Mouse (Mus musculus): ENCODE measurements around the gene Tnfrsf17.

Gene Tnfrsf17

DNA sequence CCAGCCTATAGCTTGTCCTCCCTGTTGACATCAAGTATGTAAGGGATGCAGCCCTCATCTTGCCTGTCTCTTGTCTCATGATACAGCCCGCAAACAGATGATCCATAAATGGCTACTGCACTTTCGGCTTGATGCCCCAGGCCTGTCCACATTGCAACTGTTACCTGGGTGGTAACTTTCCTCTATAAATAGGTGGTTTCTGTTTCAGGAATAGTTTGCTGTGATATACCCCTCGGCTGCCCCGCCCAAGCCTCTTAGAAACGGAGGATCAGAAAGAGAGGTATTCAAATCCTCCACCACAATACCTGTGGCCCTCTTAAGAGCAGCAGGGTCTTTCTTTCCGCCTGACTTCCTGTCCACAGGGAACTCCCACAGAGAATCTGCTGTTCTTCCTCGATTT, at the start of gene Tnfrsf17:
Gene Tnfrsf17, plus strand, starts transcription at position 301 of the 400 bp plus-strand sequence.
- TF ChIP-seq GATA4 (IDR thresholded peaks at IDR 0.05; ENCODE audit: insufficient replicate concordance, low read length): no peak

DNA sequence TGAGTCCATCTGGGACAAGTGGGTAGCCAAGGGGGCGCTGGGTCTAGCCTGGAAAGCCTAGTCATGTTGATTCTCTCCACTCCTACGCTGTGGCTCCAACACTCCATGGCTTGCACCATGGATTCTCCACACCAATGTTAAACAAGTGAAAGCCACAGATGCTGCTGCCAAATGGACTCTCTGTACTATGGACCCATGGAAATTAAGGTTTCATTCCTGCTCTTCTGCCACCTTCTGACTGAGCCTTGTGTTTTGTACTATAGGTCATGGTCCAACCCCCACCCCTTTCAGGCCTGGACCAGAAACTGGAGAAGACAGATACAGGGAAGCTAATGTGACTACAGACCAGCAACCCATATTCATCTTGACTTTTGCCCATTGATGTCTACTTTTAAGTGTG, 47.1 kb upstream of the Tnfrsf17 start:
- no peak for TF ChIP-seq GATA4 (IDR thresholded peaks at IDR 0.05; ENCODE audit: insufficient replicate concordance, low read length)

DNA sequence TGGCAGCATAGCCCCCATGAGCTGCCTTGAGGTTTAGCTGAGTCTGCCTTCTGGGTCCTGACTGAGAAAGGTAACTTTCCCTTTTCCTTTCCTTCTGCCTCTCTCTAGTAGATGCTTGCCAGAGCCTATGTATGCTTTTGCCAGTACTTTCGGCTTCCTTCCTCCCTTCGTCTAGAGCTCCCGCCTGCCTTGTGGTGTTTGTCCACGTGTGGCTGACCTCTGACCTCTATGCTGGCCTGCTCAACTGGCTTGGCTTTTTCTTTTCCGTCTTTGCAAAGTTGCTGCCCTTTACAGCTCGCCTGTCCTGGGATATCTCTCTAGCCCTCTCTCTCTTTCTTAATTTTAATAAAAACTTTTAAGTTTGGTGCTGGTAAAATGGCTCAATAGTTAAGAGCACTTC, 43.8 kb upstream of the Tnfrsf17 start:
- TF ChIP-seq GATA4 (IDR thresholded peaks at IDR 0.05; ENCODE audit: insufficient replicate concordance, low read length): no peak

DNA sequence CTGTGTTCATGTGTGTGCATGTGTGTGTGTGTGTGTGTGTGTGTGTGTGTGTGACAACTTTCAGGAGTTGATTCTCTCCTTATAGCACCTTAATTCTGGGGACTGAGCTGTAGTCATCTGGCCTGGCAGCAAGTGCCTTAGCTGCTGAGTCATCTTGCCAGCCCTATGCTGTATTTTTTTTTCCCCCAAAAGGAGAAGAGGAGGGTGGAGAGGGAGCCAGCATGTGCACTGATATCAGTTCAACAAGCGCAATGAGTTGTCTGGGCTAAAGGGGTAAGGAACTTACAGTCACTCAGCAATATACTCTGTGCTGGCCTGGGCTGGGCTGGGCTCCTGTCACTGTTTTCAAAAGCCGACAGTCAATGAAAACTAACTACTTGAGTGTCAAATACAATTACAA, 43.0 kb upstream of the Tnfrsf17 start:
- TF ChIP-seq GATA4 (IDR thresholded peaks at IDR 0.05; ENCODE audit: insufficient replicate concordance, low read length): no peak

DNA sequence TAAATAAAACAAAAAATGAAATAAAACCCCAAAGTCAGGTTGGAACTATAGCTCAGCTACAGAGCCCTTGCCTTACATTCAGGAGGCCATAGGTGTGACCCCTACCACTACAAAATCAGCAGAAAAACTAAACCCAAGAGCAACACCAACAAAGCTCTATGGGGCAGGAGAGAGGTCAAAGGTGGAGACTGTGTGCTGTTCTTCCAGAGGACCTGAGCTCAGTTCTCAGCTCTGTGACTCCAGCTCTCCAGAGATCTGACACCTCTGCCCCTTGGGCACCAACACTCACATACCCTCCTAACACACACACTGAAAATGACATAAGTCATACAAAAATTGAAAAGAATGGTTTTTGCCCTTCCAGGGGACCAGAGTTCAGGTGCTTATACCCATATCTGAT, 42.5 kb upstream of the Tnfrsf17 start:
- no peak for TF ChIP-seq GATA4 (IDR thresholded peaks at IDR 0.05; ENCODE audit: insufficient replicate concordance, low read length)

DNA sequence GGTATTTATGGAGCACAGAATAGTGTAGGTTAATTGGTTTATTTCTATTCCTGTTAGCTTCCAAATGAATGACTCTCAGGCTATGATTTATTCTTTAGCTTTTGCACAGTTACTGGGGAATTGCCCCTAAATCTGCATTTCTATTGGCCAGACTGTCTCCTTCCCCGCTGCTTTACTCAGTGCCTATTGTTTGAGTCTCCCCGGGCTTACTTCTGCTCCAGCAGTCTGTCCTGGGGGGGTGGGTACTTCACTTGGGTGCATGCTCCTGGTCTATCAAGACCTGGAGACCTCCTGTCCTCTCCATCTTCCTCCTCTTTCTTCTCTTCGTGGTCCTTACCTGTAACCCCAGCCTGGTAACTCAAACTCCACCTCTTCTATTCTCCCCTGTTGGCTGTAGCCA, 36.7 kb upstream of the Tnfrsf17 start:
- TF ChIP-seq GATA4 (IDR thresholded peaks at IDR 0.05; ENCODE audit: insufficient replicate concordance, low read length): no peak

DNA sequence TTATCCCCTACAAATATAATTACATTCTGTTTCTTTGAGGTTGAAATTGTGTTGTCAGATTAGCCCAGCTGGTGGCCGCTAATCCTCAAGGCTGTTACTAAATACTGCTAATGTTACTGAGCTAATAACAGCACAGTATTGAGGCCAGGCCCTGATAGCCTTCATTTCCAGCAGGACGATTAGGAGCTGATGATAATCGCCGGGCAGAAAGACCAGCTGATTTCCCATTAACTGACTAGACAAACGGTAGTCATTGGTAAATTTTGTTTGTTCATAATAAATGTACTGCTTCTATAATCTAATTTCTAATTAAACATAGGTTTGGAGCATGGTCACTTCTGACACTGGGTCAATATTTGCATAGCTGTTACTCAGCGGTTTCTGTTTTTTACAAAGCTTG, 34.8 kb upstream of the Tnfrsf17 start:
- no peak for TF ChIP-seq GATA4 (IDR thresholded peaks at IDR 0.05; ENCODE audit: insufficient replicate concordance, low read length)

DNA sequence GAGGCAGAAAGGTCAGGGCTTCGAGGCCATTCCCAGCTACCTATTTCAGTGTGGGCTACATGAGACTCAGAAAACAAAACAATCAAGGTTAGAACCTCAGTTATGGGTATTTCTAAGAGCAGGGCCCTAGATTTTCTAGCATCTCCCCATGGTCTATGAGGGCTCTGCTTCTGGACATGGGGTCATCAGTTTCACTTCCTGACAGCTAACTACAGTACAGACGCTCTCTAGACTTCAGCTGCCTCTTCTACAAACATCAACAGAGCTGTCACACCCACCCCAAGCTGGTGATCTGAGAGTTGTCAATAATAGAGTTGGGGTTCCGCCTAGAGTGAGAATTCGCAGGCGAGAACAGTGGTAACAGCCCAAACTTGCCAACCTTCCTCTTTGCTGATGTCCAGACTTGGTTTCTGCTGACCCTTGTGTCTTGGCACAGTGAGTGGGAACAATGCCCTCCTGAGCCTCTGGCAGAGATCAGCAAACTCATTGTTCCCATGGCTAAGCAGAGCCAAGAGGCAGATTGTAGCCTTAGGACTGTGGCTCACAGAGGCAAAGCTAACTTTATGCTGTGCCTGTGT, 30.9 kb upstream of the Tnfrsf17 start:
- TF ChIP-seq GATA4 (IDR thresholded peaks at IDR 0.05; ENCODE audit: insufficient replicate concordance, low read length): no peak

DNA sequence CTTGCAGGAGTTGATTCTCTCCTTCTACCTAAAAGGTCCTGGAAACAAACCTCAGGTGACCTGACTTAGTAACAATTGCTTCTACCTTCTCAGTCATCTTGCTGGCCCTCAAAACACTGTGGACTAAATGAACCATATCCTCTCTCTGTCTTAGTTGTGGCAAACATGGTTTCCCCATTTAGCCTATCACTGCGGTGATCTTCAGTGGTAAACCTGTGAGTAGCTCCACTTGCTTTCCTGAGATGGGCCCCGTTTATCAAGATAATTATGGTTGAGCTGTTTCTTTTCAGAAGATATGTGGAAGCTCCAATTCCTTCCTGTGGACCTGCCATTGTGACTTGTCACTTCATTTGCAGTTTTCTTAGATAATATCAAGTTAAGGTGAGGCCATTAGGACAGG, 28.7 kb upstream of the Tnfrsf17 start:
- TF ChIP-seq GATA4 (IDR thresholded peaks at IDR 0.05; ENCODE audit: insufficient replicate concordance, low read length): no peak

DNA sequence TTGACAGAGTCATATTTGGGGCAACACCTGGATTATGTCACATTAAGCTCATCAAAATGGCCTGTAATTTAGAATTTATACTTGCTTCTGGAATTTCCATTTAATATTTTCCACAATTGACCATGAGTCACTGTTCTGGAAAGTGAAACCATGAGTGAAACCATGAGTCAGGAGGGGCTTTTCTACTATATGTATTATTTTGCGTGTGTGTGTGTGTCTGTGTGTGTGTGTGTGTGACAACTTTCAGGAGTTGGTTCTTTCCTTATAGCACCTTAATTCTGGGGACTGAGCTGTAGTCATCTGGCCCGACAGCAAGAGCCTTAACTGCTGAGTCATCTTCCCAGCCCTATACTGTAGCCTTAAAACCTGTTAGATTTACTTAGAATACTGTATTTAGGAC, 27.7 kb upstream of the Tnfrsf17 start:
- no peak for TF ChIP-seq GATA4 (IDR thresholded peaks at IDR 0.05; ENCODE audit: insufficient replicate concordance, low read length)

DNA sequence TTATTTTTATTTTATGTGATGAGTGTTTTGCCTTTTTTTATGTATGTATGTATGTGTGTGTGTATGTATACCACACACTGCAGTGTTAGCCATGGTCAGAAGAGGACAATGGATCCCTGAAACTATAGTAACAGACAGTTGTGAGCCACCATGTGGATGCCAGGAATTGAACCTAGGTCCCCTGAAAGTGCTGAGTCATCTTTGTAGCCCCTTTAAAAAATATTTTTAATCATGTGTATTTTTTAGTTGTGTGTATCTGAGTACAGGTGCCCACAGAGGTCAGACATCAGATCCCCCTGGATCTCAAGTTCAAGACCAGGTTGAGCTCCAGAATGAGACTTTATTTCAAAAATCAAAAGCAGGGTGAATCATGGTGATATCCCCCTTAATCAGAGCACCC, 9.9 kb upstream of the Tnfrsf17 start:
- TF ChIP-seq GATA4 (IDR thresholded peaks at IDR 0.05; ENCODE audit: insufficient replicate concordance, low read length): no peak

DNA sequence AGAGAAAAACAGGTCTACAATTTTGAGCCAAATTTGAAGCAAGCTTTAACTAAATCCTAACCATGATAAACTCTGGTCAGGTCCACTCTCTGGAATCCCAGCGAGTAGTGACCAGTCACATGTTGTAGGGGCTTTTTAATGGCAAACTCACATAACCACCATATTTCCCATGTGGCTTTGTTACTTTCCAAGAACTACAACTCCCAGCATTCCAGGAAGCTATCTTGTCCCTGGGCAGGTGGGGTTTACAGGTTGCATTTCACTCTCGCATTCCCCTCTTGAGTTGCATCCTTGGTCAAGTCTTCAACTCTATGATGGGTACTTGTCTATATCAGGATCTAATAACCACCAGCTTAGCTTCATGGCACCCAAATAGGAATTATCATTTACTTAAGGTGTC, 8.1 kb upstream of the Tnfrsf17 start:
- TF ChIP-seq GATA4 (IDR thresholded peaks at IDR 0.05; ENCODE audit: insufficient replicate concordance, low read length): no peak

DNA sequence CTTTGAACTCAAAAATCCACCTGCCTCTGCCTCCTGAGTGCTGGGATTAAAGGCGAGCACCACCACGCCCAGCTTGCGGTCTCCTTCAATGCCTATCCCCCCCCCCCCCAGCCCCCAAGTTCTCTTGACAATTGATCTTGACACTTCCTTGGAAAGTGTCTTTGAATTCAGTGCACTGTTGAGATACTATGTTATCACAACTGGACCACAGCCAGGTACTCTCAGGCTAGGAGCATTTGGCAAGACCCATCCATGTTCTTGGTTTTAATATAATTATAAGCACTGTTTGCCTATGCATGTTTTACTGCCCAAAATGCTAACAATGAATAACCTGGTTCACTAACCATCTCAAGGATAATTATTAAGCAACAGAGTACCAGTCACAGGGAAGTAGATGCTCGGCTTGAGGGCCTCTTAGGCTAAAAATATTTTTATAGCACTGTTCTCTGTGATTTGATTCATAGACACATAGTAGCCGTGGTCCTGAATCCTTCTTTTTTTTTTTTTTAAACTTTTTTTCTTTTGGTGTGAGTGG, 2.2 kb downstream of the Tnfrsf17 start:
- no peak for TF ChIP-seq GATA4 (IDR thresholded peaks at IDR 0.05; ENCODE audit: insufficient replicate concordance, low read length)

DNA sequence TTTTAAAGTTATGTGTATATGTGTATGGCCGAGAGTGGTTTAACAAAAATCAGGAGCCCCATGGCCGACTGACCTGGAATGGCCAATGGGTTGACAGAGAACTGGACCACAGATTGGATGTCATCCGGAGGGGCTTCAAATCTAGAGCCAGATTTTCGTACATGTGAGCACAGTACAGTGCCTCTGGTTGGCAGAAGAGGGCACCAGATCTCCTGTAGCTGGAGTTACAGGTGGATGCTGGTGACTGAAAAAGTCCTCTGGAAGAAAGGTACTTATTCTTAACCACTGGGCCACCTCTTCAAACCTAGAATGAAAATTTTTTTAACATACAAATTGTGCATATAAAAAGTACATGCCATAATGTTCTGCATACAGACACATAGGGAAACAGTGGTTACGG, 3.1 kb downstream of the Tnfrsf17 start:
- no peak for TF ChIP-seq GATA4 (IDR thresholded peaks at IDR 0.05; ENCODE audit: insufficient replicate concordance, low read length)

DNA sequence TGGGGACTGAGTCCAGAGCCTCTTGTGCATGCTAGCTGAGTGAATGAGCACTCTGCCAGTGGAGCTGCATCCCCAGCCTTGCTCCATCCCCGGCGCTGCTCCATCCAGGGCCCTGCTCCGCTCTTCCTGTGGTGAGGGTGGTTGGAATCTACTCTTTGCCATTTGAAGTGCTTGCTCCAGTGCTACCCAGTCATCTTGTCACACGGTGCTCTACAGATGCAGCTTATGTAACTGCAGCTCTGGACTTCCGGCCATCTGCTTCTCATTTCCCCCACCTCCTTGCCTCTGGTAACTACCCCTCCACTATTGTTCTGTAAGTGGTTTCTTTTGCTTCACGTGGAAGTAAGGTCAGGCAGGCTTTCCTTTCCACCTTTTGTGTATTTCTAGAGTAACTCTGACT, 3.7 kb downstream of the Tnfrsf17 start:
- TF ChIP-seq GATA4 (IDR thresholded peaks at IDR 0.05; ENCODE audit: insufficient replicate concordance, low read length): no peak

DNA sequence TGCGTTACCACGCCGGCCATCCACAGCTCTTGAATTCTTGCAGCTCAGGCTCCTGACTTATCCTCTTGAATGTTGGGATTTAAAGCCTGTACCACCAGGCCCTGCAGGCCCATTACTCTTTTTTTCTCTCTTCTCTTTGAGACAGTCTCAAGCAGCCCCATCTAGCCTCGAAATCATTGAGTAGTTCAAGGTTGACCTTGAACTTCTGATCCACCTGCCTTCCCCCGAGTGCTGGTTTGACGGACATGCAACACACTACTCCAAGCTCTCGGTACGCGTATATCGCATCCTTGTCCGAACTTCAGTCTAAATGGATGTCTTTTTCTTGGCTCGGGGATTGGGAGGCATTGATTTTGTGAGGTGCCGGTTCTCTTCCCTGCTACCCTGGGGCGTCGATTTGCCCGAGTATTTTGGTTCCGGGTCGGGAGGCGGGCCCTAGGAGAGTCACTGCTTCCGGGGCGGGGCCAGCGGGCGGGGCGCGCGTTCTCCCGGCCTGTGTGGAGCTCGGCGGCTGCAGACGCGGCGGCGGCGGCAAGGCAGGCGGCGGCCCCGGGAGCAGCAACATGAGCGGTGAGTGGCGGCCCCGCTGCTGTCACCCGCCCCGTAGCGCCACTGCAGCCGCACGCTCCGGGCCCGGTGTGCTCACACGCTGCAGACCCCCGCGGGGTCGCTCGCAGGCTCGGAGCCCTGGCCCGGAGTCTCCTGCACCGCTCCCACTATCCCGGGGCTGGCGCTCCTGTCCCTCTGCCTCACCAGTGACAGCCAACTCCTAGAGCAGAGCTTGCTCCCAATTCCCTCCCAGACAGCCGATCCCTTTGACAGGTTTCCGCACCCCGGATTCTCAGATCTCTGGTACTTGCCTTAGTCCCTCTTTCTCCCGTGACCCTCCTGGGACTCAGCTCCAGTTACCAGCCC, 9.1 kb downstream of the Tnfrsf17 start, which contains the start of gene Snx29:
Gene Snx29, plus strand, starts transcription at position 500 of the 915 bp plus-strand sequence.
- no peak for TF ChIP-seq GATA4 (IDR thresholded peaks at IDR 0.05; ENCODE audit: insufficient replicate concordance, low read length)
